Mouse (Mus musculus) CH12.LX (cell line): ENCODE measurements at regions not wholly inside any gene's neighbourhood (a gene's known extent, or its start where the extent isn't known, plus 50 kb on each side); places are given as distances from the start of the nearest gene placed in this dataset.

Experiments used
- CTCF ChIP-seq, 2 experiments: IDR thresholded peaks in 1 of 2; conservative IDR thresholded peaks in 1 of 2; 2 replicates each; pipeline ENCODE4 v1.5.1; 2011 to 2012; ENCODE audit warnings: low read depth in 2 of 2, low read length in 2 of 2, improper control_type of control experiment in 1 of 2, inconsistent platforms in 1 of 2, mild to moderate bottlenecking in 1 of 2, moderate library complexity in 1 of 2
- EP300 ChIP-seq: IDR thresholded peaks from 2 replicates; pipeline ENCODE4 v1.6.1; 2011; ENCODE audit warnings: low read length, improper control_type of control experiment
- POLR2A ChIP-seq: IDR thresholded peaks from 2 replicates; pipeline ENCODE4 v1.6.1; 2011; ENCODE audit warnings: low read depth, mild to moderate bottlenecking, improper control_type of control experiment, low read length

GRCm38 (mm10) chr1:190366631-190367030 lies 196.1 kb upstream of the Prox1 start:
- no peak for TF ChIP-seq CTCF (conservative IDR thresholded peaks at IDR 0.05 in 1 of 2, IDR thresholded peaks at IDR 0.05 in 1 of 2; ENCODE audit: low read depth in 2 of 2, low read length in 2 of 2)
- TF ChIP-seq EP300, result no peak
- no peak for TF ChIP-seq POLR2A
